Mouse (Mus musculus) heart, adult 2 months (tissue): ENCODE data around the gene Hormad1.

Source experiments
- CTCF ChIP-seq: fragments of 200-600 bp; IDR thresholded peaks from 2 replicates; pipeline ENCODE4 v1.8.1; 2022; ENCODE audit warnings: antibody characterized with exemption, mild to moderate bottlenecking, moderate library complexity
- EP300 ChIP-seq: fragments of 200-500 bp; IDR thresholded peaks from 2 replicates; pipeline ENCODE4 v1.6.1; 2011; ENCODE audit warnings: low read depth, low read length, control low read depth; ENCODE audit not compliant: insufficient read depth

DNA sequence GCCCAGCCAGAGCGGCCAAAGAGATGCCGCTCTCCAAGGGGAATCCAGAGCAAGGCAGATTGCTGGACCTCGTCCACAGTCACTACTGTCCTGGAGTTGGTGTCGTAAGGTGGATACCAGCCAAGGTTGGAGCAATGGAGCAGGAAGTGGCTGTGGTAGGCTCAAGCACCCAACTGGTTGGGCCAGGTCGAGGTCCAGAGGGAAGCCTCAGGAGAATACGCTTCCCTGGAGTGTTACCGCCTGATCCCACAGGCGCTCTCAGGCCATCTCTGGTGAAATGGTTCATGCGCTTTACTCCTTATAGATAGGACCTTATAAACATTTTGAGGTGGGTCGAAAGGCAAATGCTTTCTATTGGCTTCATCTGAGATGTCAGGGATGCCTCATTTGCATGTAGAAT is 20.5 kb upstream of the Hormad1 start:
- TF ChIP-seq CTCF (no peak), EP300 (no peak)
